Mouse (Mus musculus) hindbrain, embryonic 14.5 days (tissue): ENCODE measurements at regions not wholly inside any gene's neighbourhood (a gene's known extent, or its start where the extent isn't known, plus 50 kb on each side); places are given as distances from the start of the nearest gene placed in this dataset.

Experiments used
- ATAC-seq: fragments of 200-750 bp; cut with Nextera tagmentation; 2 replicates; pipeline ENCODE4 v1.8.0; 2017; ENCODE audit warnings: moderate number of reproducible peaks, mild to moderate bottlenecking, moderate TSS enrichment, moderate library complexity; ENCODE audit not compliant: low FRiP score
- DNase-seq: peaks from one replicate; pipeline ENCODE4 v3.0.0-alpha.2; 2015; ENCODE audit warnings: low spot score
- H3K27ac ChIP-seq: fragments of 300-500 bp; sonication (generic); 2 replicates; pipeline ENCODE4 v1.5.1; 2014; ENCODE audit warnings: mild to moderate bottlenecking, moderate library complexity
- H3K27me3 ChIP-seq: fragments of 300-500 bp; sonication (generic); 2 replicates; pipeline ENCODE4 v1.6.1; 2014; ENCODE audit warnings: mild to moderate bottlenecking, low read length, mixed read lengths; ENCODE audit not compliant: control insufficient read depth, insufficient read depth
- H3K36me3 ChIP-seq: fragments of 300-500 bp; sonication (generic); replicated peaks from 2 replicates; pipeline ENCODE4 v1.6.1; 2014; ENCODE audit not compliant: control insufficient read depth, insufficient read depth
- H3K4me1 ChIP-seq: fragments of 300-500 bp; sonication (generic); replicated peaks from 2 replicates; pipeline ENCODE4 v1.6.1; 2014; ENCODE audit warnings: antibody characterized with exemption, low read length, mixed read lengths; ENCODE audit not compliant: control insufficient read depth, insufficient read depth
- H3K4me2 ChIP-seq: fragments of 300-500 bp; sonication (generic); replicated peaks from 2 replicates; pipeline ENCODE4 v1.6.1; 2014; ENCODE audit warnings: mild to moderate bottlenecking, moderate library complexity
- H3K4me3 ChIP-seq: fragments of 300-500 bp; sonication (generic); replicated peaks from 2 replicates; pipeline ENCODE4 v1.5.1; 2014; ENCODE audit warnings: mild to moderate bottlenecking, low read length
- H3K9ac ChIP-seq: fragments of 300-500 bp; sonication (generic); 2 replicates; pipeline ENCODE4 v1.6.1; 2014
- H3K9me3 ChIP-seq: fragments of 300-500 bp; sonication (generic); 2 replicates; pipeline ENCODE4 v1.6.1; 2016; ENCODE audit warnings: low read length; ENCODE audit not compliant: control insufficient read depth
- WGBS: fragments of 180-500 bp; shearing (Covaris S2); extraction: QIAGEN DNeasy Blood & Tissue Kit; methylation state at CpG from one replicate; pipeline ENCODE4 v1.1.7; 2014; 5-methylcytosine and 5-hydroxymethylcytosine counted together

DNA sequence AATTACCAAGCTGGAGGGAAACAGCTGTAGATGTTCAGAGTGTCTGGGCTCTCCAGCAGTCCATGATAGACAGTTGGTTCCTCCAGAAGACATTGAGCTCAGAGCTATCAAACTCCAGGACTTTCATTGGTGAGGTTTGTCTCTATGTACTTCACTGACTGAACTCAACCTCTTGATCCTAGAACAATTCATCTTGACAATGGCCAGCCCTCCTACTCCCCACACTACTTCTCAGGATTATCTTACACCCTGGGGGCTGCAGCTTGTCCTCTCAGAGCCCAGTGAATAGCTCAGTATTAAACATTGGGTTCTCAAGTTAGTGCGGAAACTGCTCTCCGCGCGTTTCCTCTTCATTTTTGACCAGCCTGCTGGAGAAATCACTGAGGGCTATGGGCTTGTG, 349.2 kb upstream of the Paip1 start:
- H3K4me3 ChIP-seq, result no peak overlapping the region
- DNase-seq (no peak), ATAC-seq (no peak)
- H3K27ac ChIP-seq, result no peak overlapping the region
- no peaks in the 10 kb centered on the region for H3K4me1 ChIP-seq
- H3K4me2 ChIP-seq, result no peak overlapping the region
- no peaks in the 10 kb centered on the region for H3K27me3 ChIP-seq
- no peak overlapping the region for H3K9ac ChIP-seq
- no peaks in the 10 kb centered on the region for H3K9me3 ChIP-seq
- H3K36me3 ChIP-seq, result no peaks in the 10 kb centered on the region
- WGBS, result 94% methylated on average over 4 of the region's 4 CpGs

DNA sequence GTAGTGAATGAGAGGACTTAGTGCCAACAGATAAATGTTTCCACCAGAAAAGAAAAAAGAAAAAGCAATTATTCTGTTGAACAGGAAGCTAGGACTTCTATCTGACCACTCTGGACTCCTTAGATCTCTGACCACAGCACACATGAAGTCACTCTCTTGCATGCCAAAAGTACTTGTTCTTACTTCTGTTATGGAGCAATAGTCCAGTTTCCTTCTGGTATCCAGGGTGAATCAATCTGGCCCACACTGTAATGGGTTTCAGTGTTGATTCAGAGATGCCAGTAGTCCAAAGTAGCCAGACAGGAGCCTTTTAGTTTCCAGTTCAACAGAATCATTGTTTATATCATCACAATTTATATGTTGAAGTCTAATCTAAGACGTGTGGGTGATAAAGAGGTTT, 346.7 kb upstream of the Paip1 start:
- no peaks in the 10 kb centered on the region for H3K9me3 ChIP-seq
- H3K4me3 ChIP-seq, result no peak overlapping the region
- no peak overlapping the region for H3K9ac ChIP-seq
- no peaks in the 10 kb centered on the region for H3K36me3 ChIP-seq
- no peaks in the 10 kb centered on the region for H3K27me3 ChIP-seq
- no peak for DNase-seq
- WGBS, result 53% methylated on average over 1 of the region's 1 CpGs
- no peak overlapping the region for H3K27ac ChIP-seq
- no peak for ATAC-seq
- H3K4me1 ChIP-seq, result no peaks in the 10 kb centered on the region
- H3K4me2 ChIP-seq, result no peak overlapping the region

DNA sequence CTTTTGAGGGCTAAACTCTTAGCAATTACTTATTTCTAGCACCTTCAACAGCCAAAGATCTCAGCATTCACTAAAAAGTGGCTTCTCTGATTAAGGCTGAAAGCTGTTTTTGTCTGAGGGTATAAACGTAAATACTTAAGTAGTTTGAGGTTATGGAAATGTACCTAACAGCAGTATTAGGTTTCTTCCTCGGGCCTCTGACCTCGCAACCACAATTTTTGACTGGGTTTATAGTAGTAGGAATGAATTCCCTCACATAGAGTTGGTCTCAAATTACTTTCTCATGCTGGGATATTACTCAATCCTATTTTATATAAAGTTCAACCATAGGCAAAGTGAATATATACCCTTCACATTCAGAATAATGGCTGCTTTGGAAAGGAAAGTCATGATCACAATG, 310.5 kb upstream of the Paip1 start:
- no peak for ATAC-seq
- WGBS, result 83% methylated on average over 3 of the region's 3 CpGs
- H3K27me3 ChIP-seq, result no peaks in the 10 kb centered on the region
- no peak overlapping the region for H3K4me3 ChIP-seq
- H3K4me1 ChIP-seq, result no peaks in the 10 kb centered on the region
- no peak overlapping the region for H3K9ac ChIP-seq
- no peak overlapping the region for H3K27ac ChIP-seq
- no peaks in the 10 kb centered on the region for H3K36me3 ChIP-seq
- no peak for DNase-seq
- no peaks in the 10 kb centered on the region for H3K9me3 ChIP-seq
- no peak overlapping the region for H3K4me2 ChIP-seq

DNA sequence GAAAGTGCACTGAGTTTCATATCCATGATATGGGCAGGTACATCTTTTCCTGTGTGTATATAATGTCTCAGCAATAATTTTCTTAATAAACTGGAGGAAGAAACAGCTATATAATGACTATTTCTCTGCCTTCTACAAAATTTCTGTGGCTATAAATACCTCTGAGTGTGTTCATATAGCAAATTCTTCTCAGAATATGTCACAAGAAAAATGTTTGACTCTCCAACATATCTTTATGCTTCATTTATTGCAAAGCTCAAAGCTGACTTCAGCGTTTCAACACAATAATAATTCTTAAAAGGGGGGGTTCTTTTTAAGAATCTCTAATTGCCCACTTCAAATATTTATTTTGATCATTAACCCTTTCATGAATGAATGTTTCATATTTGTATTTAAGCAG, 310.0 kb upstream of the Paip1 start:
- H3K9ac ChIP-seq, result no peak overlapping the region
- no peak overlapping the region for H3K27ac ChIP-seq
- DNase-seq (no peak), ATAC-seq (no peak)
- H3K4me2 ChIP-seq, result no peak overlapping the region
- 83% methylated on average over 1 of the region's 1 CpGs for WGBS
- H3K27me3 ChIP-seq, result no peaks in the 10 kb centered on the region
- H3K36me3 ChIP-seq, result no peaks in the 10 kb centered on the region
- no peaks in the 10 kb centered on the region for H3K9me3 ChIP-seq
- H3K4me3 ChIP-seq, result no peak overlapping the region
- no peaks in the 10 kb centered on the region for H3K4me1 ChIP-seq

DNA sequence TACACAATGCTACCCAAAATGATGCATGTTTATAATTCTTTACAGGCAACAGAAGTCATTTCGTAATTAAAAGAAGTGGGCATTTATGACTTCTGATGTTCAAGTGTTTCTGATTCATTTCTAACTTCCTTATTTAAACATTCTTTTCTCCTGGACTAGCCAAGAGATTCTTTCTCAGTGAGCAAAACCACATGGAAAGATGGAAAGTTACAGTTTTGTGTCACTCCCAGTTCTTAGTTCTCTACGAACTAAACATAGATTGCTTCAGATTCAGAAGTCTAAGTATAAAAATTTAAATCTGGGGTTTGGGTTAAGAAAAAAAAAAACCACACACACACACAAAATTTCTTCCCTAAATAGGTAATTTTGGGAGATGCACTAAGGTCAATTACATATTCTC, 288.0 kb upstream of the Paip1 start:
- ATAC-seq (no peak), DNase-seq (no peak)
- no peak overlapping the region for H3K27ac ChIP-seq
- no peaks in the 10 kb centered on the region for H3K36me3 ChIP-seq
- H3K4me1 ChIP-seq, result no peaks in the 10 kb centered on the region
- no peak overlapping the region for H3K4me2 ChIP-seq
- no peaks in the 10 kb centered on the region for H3K9me3 ChIP-seq
- no peak overlapping the region for H3K4me3 ChIP-seq
- no peak overlapping the region for H3K9ac ChIP-seq
- H3K27me3 ChIP-seq, result no peaks in the 10 kb centered on the region
- 96% methylated on average over 2 of the region's 2 CpGs for WGBS

DNA sequence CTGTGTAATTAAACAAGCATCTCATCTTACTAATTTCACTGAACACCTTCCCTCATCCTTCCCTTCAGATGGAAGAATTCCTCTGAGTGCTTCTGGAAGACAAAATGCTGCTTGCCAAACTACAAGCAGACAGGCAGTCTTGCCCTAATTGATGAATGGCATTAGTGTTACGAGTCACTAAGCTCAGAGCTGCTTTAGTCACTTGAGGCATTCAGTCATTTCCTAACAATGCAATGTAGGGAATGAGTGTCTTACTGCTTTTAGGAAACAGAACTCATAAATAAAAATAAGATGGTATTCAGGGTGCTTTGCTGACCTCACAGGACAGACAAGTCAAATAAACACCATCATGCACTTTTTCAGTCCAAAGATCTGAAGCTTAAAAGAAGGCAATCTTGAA, 285.1 kb upstream of the Paip1 start:
- Histone ChIP-seq H3K27ac (no peak overlapping the region), H3K4me1 (no peaks in the 10 kb centered on the region), H3K9me3 (no peaks in the 10 kb centered on the region), H3K9ac (no peak overlapping the region), H3K4me2 (no peak overlapping the region), H3K27me3 (no peaks in the 10 kb centered on the region), H3K36me3 (no peaks in the 10 kb centered on the region), H3K4me3 (no peak overlapping the region)
- ATAC-seq, result no peak
- no peak for DNase-seq
- WGBS, result 0% methylated on average over 1 of the region's 1 CpGs

DNA sequence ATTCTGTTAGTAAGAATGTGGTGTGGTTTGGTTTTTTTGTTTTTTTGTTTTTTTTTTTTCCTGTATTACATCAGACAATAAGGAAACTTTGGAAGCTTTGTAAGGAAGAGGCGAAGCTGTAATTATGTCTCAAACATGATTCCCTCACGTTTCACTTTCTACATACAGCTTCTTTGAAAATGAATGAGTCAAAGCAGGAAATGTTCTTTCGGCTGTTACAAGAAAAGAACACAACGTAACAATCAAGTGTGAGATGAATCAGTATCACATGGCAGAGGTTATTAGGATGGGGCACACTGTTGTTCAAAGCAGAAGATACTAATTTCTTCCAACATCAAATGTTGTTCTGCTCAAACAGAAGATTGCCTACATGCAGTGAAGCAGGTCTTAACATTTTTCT, 282.7 kb upstream of the Paip1 start:
- no peaks in the 10 kb centered on the region for H3K36me3 ChIP-seq
- DNase-seq (no peak), ATAC-seq (no peak)
- 79% methylated on average over 4 of the region's 4 CpGs for WGBS
- no peaks in the 10 kb centered on the region for H3K9me3 ChIP-seq
- H3K9ac ChIP-seq, result no peak overlapping the region
- H3K4me1 ChIP-seq, result no peaks in the 10 kb centered on the region
- no peaks in the 10 kb centered on the region for H3K27me3 ChIP-seq
- H3K4me2 ChIP-seq, result no peak overlapping the region
- no peak overlapping the region for H3K4me3 ChIP-seq
- H3K27ac ChIP-seq, result no peak overlapping the region

DNA sequence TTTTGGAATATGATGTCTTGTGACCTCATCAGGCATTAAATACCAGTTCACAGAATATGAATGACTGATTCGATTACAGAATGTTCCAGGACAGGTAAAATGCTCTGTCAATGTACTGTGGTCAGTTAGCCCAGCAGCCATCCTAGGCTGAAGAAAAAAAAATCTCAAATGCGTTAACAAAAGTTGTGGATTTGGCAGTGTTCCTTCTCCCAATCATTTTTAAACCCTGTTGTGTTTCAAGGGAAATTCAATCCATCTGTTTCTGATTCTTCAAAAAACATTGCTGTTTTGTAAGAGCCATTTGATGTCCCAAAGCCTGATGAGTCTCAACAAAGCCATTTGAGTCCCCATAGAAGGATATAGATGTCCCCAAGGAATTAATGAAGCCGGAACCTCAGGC, 280.7 kb upstream of the Paip1 start:
- Histone ChIP-seq H3K9ac (no peak overlapping the region), H3K9me3 (no peaks in the 10 kb centered on the region), H3K36me3 (no peaks in the 10 kb centered on the region), H3K27ac (no peak overlapping the region), H3K4me2 (no peak overlapping the region), H3K4me1 (no peaks in the 10 kb centered on the region), H3K27me3 (no peaks in the 10 kb centered on the region), H3K4me3 (no peak overlapping the region)
- 85% methylated on average over 3 of the region's 3 CpGs for WGBS
- no peak for ATAC-seq
- DNase-seq, result no peak

DNA sequence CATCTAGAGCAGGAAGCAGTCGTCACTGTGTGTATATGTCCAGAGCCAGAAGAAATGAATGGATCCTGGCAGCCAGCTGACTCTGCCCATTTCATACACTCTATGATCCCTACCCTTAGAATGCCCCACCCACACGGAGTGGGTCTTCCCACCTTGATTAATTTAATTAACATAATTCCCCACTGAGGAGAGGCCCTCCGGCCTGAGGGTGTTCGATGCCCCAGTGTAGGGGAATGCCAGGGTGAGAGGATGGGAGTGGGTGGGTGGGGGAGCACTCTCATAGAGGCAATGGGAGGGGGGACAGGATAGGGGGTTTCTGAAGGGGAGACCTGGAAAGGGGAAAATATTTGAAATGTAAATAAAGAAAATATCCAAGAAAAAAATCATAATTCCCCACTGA, 279.3 kb upstream of the Paip1 start:
- Histone ChIP-seq H3K9ac (no peak overlapping the region), H3K36me3 (no peaks in the 10 kb centered on the region), H3K4me3 (no peak overlapping the region), H3K4me2 (no peak overlapping the region), H3K27me3 (no peaks in the 10 kb centered on the region), H3K9me3 (no peaks in the 10 kb centered on the region), H3K27ac (no peak overlapping the region), H3K4me1 (no peaks in the 10 kb centered on the region)
- DNase-seq (no peak), ATAC-seq (no peak)
- WGBS, result 85% methylated on average over 4 of the region's 4 CpGs

DNA sequence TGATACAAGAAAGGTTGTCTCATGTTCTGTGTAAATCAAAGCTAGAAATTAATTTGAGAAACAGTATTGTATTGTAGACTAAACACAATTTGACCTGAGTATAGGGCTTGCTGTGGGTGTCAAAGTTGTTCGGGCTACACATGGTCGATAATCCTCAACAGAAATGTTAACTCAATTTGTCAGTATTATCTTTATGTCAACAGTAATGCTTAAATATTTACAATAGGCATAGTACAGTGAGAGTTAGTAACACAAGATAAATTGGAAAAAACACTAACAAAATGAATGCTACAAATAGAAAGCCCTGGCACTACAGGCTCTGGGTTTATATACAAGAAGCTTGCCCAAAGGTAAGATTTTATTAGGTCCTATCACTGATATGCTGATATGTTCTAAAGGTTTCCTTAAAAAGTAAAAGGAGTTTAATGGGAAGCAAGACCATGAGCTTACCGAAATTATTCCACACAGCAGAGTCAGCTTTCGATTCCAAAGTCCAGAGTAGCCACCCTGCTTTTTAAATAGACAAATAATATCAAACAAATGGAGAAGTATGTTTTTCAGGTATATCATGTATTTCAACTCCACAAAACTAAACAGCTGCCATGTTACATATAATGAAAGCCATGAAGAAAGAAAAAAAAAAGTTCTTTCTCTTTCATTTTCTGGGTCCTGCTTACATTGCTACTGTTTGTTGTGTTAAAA, 277.4 kb upstream of the Paip1 start:
- DNase-seq, result no peak
- no peak for ATAC-seq
- 95% methylated on average over 4 of the region's 4 CpGs for WGBS
- no peaks in the 10 kb centered on the region for H3K4me1 ChIP-seq
- no peak overlapping the region for H3K4me2 ChIP-seq
- no peak overlapping the region for H3K4me3 ChIP-seq
- no peak overlapping the region for H3K9ac ChIP-seq
- no peaks in the 10 kb centered on the region for H3K27me3 ChIP-seq
- no peaks in the 10 kb centered on the region for H3K9me3 ChIP-seq
- no peaks in the 10 kb centered on the region for H3K36me3 ChIP-seq
- no peak overlapping the region for H3K27ac ChIP-seq
